Mouse (Mus musculus) lung, embryonic 16.5 days (tissue): ENCODE measurements around the gene Ccm2. TPM values are rescaled to one million over a fixed set of nuclear protein-coding genes. Genes with fewer than 3 reads are reported as not detected.

ENCODE experiments used
- ATAC-seq: fragments of 200-750 bp; cut with Nextera tagmentation; 2 replicates; pipeline ENCODE4 v1.8.0; 2017; ENCODE audit warnings: low read depth, mild to moderate bottlenecking, moderate library complexity
- H3K27ac ChIP-seq: fragments of 300-500 bp; sonication (generic); 2 replicates; pipeline ENCODE4 v1.5.1; 2014; ENCODE audit warnings: mild to moderate bottlenecking, control low read depth, low read length
- H3K27me3 ChIP-seq: fragments of 300-500 bp; sonication (generic); 2 replicates; pipeline ENCODE4 v1.6.1; 2014; ENCODE audit warnings: low read depth, low read length, mixed read lengths; ENCODE audit not compliant: control insufficient read depth, insufficient read depth
- H3K36me3 ChIP-seq: fragments of 300-500 bp; sonication (generic); 2 replicates; pipeline ENCODE4 v1.6.1; 2014; ENCODE audit warnings: low read length; ENCODE audit not compliant: control insufficient read depth, insufficient read depth
- H3K4me1 ChIP-seq: fragments of 300-500 bp; sonication (generic); replicated peaks from 2 replicates; pipeline ENCODE4 v1.6.1; 2014; ENCODE audit warnings: low read length, mixed read lengths; ENCODE audit not compliant: control insufficient read depth, insufficient read depth
- H3K4me2 ChIP-seq: fragments of 300-500 bp; sonication (generic); 2 replicates; pipeline ENCODE4 v1.6.1; 2014; ENCODE audit warnings: low read depth, low read length, control low read depth
- H3K4me3 ChIP-seq: fragments of 300-500 bp; sonication (generic); 2 replicates; pipeline ENCODE4 v1.5.1; 2014; ENCODE audit warnings: mild to moderate bottlenecking, low read length, control low read depth
- H3K9ac ChIP-seq: fragments of 300-500 bp; sonication (generic); 2 replicates; pipeline ENCODE4 v1.6.1; 2014; ENCODE audit warnings: low read length, control low read depth
- H3K9me3 ChIP-seq: fragments of 300-500 bp; sonication (generic); 2 replicates; pipeline ENCODE4 v1.6.1; 2016; ENCODE audit warnings: low read length; ENCODE audit not compliant: control insufficient read depth
- WGBS: fragments of 180-500 bp; shearing (Covaris S2); extraction: QIAGEN DNeasy Blood & Tissue Kit; methylation state at CpG from one replicate; pipeline ENCODE4 v1.1.7; 2014; 5-methylcytosine and 5-hydroxymethylcytosine counted together
- polyA plus RNA-seq: library from polyadenylated mRNA; unstranded; fragments of >200 nt; fragmentation: Nextera tagmentation; extraction: Ambion mirVana; gene quantifications from 2 replicates; pipeline ENCODE4 v1.2.1, GENCODE M21; 2015

The Ccm2 gene
- polyA plus RNA-seq, 1 experiment from 2014 or later, result 79.3 TPM

DNA sequence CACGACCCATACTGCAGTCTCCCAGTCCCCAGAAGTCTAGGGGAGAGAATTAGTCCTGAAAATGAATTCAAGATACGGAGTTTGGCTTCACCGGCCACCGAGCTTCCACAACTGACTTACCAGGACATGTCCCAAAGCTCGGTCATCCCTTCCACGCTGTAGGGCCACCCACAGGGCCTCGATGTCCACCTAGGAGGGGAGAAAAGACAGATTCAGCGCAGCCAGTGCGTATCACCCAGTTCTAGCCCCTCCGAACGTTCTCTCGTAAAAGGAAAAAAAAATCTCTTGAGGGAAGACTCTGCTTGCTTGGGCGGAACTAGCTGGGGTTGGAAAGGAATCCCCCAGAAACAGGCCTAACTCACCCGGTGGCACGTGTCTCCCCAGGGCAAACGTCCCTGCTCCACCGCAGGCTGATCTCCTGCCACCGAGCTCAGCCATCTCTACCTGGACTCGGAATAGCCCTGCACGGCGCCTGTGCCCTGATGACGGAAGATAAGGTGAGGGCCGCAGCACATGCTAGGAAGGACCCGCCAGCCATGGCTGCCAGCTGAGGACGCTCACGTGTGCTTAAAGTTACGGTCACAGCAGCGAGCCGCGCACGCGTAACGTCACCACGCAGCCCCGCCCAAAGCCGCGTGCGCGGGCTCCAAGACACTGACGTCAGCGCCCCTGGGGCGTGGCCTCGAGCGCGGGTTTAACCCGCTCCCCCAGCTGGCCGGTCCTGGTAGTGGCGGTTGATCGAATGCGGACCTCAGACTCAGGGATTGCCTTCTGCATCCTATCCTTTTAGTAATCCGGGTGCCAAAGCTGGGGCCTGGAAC is 18.3 kb upstream of the Ccm2 start:
- under 1% methylated on average over 51 of the region's 51 CpGs for WGBS
- Histone ChIP-seq H3K9me3 (no peaks in the 10 kb centered on the region), H3K4me1 (peaks cover 3% of the 10 kb centered on the region; the same call in 1 of the 2 replicates), H3K27ac (peak overlapping the region; percentile 88), H3K36me3 (peaks cover 19% of the 10 kb centered on the region), H3K4me3 (peak overlapping the region; percentile 77), H3K9ac (peak overlapping the region; percentile 83), H3K27me3 (no peaks in the 10 kb centered on the region), H3K4me2 (peak overlapping the region; percentile 87)
- peak; percentile 98 for ATAC-seq

DNA sequence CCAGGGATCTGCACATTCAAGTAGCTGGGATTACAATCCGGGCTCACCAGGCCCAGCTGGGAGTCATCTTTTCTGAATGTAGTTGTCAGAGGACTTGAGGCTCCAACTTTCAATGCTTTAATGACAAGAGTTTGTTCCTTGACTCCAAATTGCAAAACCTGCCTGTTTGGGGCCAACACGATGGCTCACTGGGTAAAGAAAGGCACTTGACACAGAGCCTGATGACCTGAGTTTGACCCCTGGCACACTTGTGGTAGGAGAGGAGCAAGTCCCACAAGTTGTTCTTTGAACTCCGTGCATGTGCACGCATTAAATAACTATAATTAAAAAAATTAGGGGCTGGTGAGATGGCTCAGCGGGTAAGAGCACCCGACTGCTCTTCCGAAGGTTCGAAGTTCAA is 16.7 kb upstream of the Ccm2 start:
- ATAC-seq, result no peak
- no peak overlapping the region for H3K4me2 ChIP-seq
- no peaks in the 10 kb centered on the region for H3K9me3 ChIP-seq
- H3K27ac ChIP-seq, result no peak overlapping the region
- 79% methylated on average over 8 of the region's 8 CpGs for WGBS
- peaks cover 3% of the 10 kb centered on the region; the same call in 1 of the 2 replicates for H3K4me1 ChIP-seq
- H3K4me3 ChIP-seq, result no peak overlapping the region
- peaks cover 16% of the 10 kb centered on the region for H3K36me3 ChIP-seq
- no peak overlapping the region for H3K9ac ChIP-seq
- no peaks in the 10 kb centered on the region for H3K27me3 ChIP-seq

DNA sequence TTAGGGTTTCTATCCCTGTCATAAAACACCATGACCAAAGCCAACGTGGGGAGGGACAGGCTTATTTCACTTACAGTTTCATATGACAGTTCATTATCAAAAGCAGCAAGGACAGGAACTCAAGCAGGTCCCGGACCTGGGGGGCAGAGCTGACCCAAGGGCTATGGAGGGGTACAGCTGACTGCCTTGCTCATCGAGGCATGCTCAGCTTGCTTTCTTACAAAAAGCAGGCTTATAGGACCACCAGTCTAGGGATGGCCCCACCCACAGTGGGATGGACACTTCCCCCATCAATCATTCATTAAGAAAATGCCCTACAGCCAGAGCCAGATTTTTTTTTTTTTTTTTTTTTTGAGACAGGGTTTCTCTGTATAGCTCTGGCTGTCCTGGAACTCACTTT is 15.9 kb upstream of the Ccm2 start:
- no peak for ATAC-seq
- no peak overlapping the region for H3K27ac ChIP-seq
- 81% methylated on average over 3 of the region's 3 CpGs for whole genome bisulfite sequencing

GRCm38 (mm10) chr11:6544683-6545082 is 2.0 kb upstream of the Ccm2 start:
- Histone ChIP-seq H3K36me3 (no peaks in the 10 kb centered on the region), H3K4me2 (no peak overlapping the region), H3K9me3 (no peaks in the 10 kb centered on the region), H3K9ac (no peak overlapping the region), H3K27ac (no peak overlapping the region), H3K27me3 (no peaks in the 10 kb centered on the region), H3K4me3 (no peak overlapping the region), H3K4me1 (peaks cover 9% of the 10 kb centered on the region)
- WGBS, result 85% methylated on average over 3 of the region's 3 CpGs
- ATAC-seq, result no peak

More for the DNA sequence above, 15.9 kb upstream of the Ccm2 start:
- H3K9me3 ChIP-seq, result no peaks in the 10 kb centered on the region
- H3K4me2 ChIP-seq, result no peak overlapping the region
- peaks cover 8% of the 10 kb centered on the region for H3K36me3 ChIP-seq
- H3K27me3 ChIP-seq, result no peaks in the 10 kb centered on the region
- peaks cover 3% of the 10 kb centered on the region; the same call in 1 of the 2 replicates for H3K4me1 ChIP-seq
- no peak overlapping the region for H3K9ac ChIP-seq
- no peak overlapping the region for H3K4me3 ChIP-seq

DNA sequence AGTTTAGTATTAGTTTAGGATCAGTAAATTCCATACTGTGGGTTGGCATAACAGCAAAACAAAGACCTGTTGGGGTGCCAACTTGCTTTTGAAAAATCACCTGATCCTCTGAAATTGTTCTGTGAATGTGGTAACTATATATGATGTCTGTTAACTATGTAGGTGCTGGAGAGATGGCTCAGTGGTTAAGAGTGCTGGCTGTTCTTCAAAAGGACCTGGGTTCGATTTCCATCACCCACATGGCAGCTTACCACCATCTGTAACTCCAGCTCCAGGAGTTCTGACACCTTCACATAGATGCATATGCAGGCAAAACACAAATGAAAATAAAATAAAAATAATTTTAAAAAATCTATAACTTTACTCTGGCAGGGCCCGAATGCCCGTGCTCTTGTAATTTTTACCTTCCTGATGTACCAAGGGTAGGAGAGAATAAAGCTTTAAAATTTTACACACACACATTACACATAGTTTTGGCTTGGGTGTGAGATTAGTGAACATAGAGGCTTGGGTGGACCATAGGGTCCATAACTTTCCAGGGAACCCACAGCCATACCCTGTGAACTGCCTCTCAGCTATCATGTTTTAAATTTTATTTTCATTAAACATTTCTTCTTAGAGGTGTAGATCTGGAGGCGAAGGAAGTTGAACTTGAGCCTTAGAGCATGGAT is 1.4 kb upstream of the Ccm2 start:
- no peaks in the 10 kb centered on the region for H3K27me3 ChIP-seq
- peaks cover 9% of the 10 kb centered on the region for H3K4me1 ChIP-seq
- H3K4me3 ChIP-seq, result no peak overlapping the region
- peak overlapping the region; percentile 96 for H3K27ac ChIP-seq
- ATAC-seq, result no peak
- 93% methylated on average over 4 of the region's 4 CpGs for WGBS
- H3K9ac ChIP-seq, result no peak overlapping the region
- no peak overlapping the region for H3K4me2 ChIP-seq
- H3K36me3 ChIP-seq, result no peaks in the 10 kb centered on the region
- no peaks in the 10 kb centered on the region for H3K9me3 ChIP-seq

DNA sequence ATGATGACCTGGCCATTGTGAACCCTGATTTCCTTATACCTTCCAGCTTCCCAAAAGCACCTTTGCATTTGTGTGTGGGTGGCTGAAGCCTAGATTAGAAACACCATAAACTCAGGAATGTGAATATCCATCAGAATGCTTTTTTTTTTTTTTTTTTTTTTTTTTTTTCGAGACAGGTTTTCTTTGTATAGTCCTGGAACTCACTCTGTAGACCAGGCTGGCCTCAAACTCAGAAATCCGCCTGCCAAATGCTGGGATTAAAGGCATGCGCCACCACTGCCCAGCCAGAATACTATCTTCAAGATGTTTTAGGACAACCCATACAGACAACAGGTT is 862 bp upstream of the Ccm2 start:
- 15% methylated on average over 3 of the region's 3 CpGs for WGBS
- peak; percentile 1; the same call in 1 of the 2 replicates for ATAC-seq
- no peaks in the 10 kb centered on the region for H3K9me3 ChIP-seq
- peak overlapping the region; percentile 96 for H3K27ac ChIP-seq
- H3K4me1 ChIP-seq, result peaks cover 9% of the 10 kb centered on the region
- H3K27me3 ChIP-seq, result no peaks in the 10 kb centered on the region
- 0 out of 2 replicates have a peak, but pooled peaks cover 2% of the 10 kb centered on the region for H3K36me3 ChIP-seq
- peak overlapping the region; percentile 86 for H3K4me3 ChIP-seq
- H3K9ac ChIP-seq, result peak overlapping the region; percentile 90
- peak overlapping the region; percentile 71 for H3K4me2 ChIP-seq

GRCm38 (mm10) chr11:6547037-6547680 is 472 bp downstream of the Ccm2 start:
- no peaks in the 10 kb centered on the region for H3K27me3 ChIP-seq
- WGBS, result under 1% methylated on average over 29 of the region's 41 CpGs
- ATAC-seq, result peak; percentile 76
- H3K9me3 ChIP-seq, result no peaks in the 10 kb centered on the region
- H3K4me1 ChIP-seq, result peaks cover 9% of the 10 kb centered on the region
- peak overlapping the region; percentile 75 for H3K4me2 ChIP-seq
- H3K36me3 ChIP-seq, result 0 out of 2 replicates have a peak, but pooled peaks cover 2% of the 10 kb centered on the region
- peak overlapping the region; percentile 86 for H3K4me3 ChIP-seq
- peak overlapping the region; percentile 96 for H3K27ac ChIP-seq
- H3K9ac ChIP-seq, result peak overlapping the region; percentile 90

GRCm38 (mm10) chr11:6547696-6548325 is 1.1 kb downstream of the Ccm2 start:
- Histone ChIP-seq H3K4me3 (peak overlapping the region; percentile 86), H3K4me2 (peak overlapping the region; percentile 75), H3K9me3 (no peaks in the 10 kb centered on the region), H3K36me3 (0 out of 2 replicates have a peak, but pooled peaks cover 2% of the 10 kb centered on the region), H3K27ac (peak overlapping the region; percentile 96), H3K27me3 (no peaks in the 10 kb centered on the region), H3K4me1 (peaks cover 9% of the 10 kb centered on the region), H3K9ac (peak overlapping the region; percentile 90)
- ATAC-seq, result no peak
- WGBS, result 24% methylated on average over 6 of the region's 6 CpGs
